In genomic region chr2:168081299-168081932, GRCm38 (mm10) we compare ENCODE assay signal across 8 mouse cellular contexts. TPM values are rescaled to one million over a fixed set of nuclear protein-coding genes. Genes with fewer than 3 reads are reported as not detected.
DNase-seq lines count a peak whose midpoint lies in the region; ATAC-seq and TF ChIP-seq lines count a peak whose summit lies in the region.

No protein-coding gene starts in this region.

- H3K9ac ChIP-seq in lung, embryonic 16.5 days (ENCODE audit: low read length) = peak overlapping the region; percentile 80
- H3K9ac ChIP-seq in forebrain, embryonic 11.5 days (ENCODE audit: low read length) = peak overlapping the region; percentile 70
- H3K9ac ChIP-seq in limb, embryonic 12.5 days (replicated peaks) = peak overlapping the region; percentile 71

- peak overlapping the region; percentile 86 for H3K27ac ChIP-seq in lung, embryonic 16.5 days (ENCODE audit: low read length)
- no peak overlapping the region; the same call in 1 of the 2 replicates for H3K27ac ChIP-seq in bone marrow, adult 2 months (ENCODE audit: control insufficient read depth, insufficient read depth, low read depth, low read length, poor library complexity)
- H3K27ac ChIP-seq in forebrain, embryonic 11.5 days (ENCODE audit: low read depth, low read length) = 0 out of 2 replicates have a peak overlapping the region, but pooled peaks have one; percentile 21
- peak overlapping the region; percentile 41; the same call in 1 of the 2 replicates for H3K27ac ChIP-seq in limb, embryonic 12.5 days

- H3K36me3 ChIP-seq in lung, embryonic 16.5 days (ENCODE audit: control insufficient read depth, insufficient read depth, low read length) = no peaks in the 10 kb centered on the region
- no peaks in the 10 kb centered on the region for H3K36me3 ChIP-seq in forebrain, embryonic 11.5 days (ENCODE audit: control insufficient read depth, insufficient read depth, low read length)
- H3K36me3 ChIP-seq in limb, embryonic 12.5 days = no peaks in the 10 kb centered on the region

- no peak for TF ChIP-seq POLR2A in bone marrow, adult 2 months (IDR thresholded peaks at IDR 0.05; ENCODE audit: borderline replicate concordance, control insufficient read depth, low read depth, low read length)

- peaks cover 29% of the 10 kb centered on the region for H3K27me3 ChIP-seq in lung, embryonic 16.5 days (ENCODE audit: control insufficient read depth, insufficient read depth, low read depth, low read length)
- peaks cover 2% of the 10 kb centered on the region; the same call in 1 of the 2 replicates for H3K27me3 ChIP-seq in forebrain, embryonic 11.5 days (ENCODE audit: control insufficient read depth, insufficient read depth, low read length)
- H3K27me3 ChIP-seq in limb, embryonic 12.5 days = peaks cover 48% of the 10 kb centered on the region

- DNase-seq in lung, postnatal 4 days = no peak
- peak; percentile 82 for DNase-seq in forebrain, embryonic 11.5 days (ENCODE audit: low spot score)
- DNase-seq in retina, embryonic 14.5 days (ENCODE audit: low spot score) = peak; percentile 59
- no peak for DNase-seq in left cerebral cortex, adult 11 months (ENCODE audit: low spot score)

- WGBS in lung, embryonic 16.5 days = 0% methylated on average over 42 of the region's 49 CpGs
- 1% methylated on average over 49 of the region's 49 CpGs for WGBS in bone marrow, adult 2 months
- WGBS in forebrain, embryonic 11.5 days = under 1% methylated on average over 49 of the region's 49 CpGs
- under 1% methylated on average over 49 of the region's 49 CpGs for WGBS in limb, embryonic 12.5 days

- peak overlapping the region; percentile 70 for H3K4me3 ChIP-seq in lung, embryonic 16.5 days (ENCODE audit: low read length)
- H3K4me3 ChIP-seq in bone marrow, adult 2 months (replicated peaks; ENCODE audit: control insufficient read depth, low read depth, low read length) = peak overlapping the region; percentile 40
- peak overlapping the region; percentile 76 for H3K4me3 ChIP-seq in forebrain, embryonic 11.5 days (ENCODE audit: low read depth, low read length)
- peak overlapping the region; percentile 81 for H3K4me3 ChIP-seq in limb, embryonic 12.5 days (replicated peaks)

- TF ChIP-seq CTCF in bone marrow, adult 2 months (IDR thresholded peaks at IDR 0.05; ENCODE audit: control insufficient read depth, insufficient read depth, low read length) = no peak

- ATAC-seq in lung, embryonic 16.5 days (ENCODE audit: low read depth) = no peak; the same call in 1 of the 2 replicates
- peak; percentile 40 for ATAC-seq in forebrain, embryonic 11.5 days (replicated peaks; ENCODE audit: low FRiP score)
- no peak; the same call in 1 of the 2 replicates for ATAC-seq in limb, embryonic 12.5 days (ENCODE audit: insufficient number of reproducible peaks, insufficient read depth, low FRiP score, low TSS enrichment, low read depth)
- no peak for ATAC-seq in frontal cortex, adult (ENCODE audit: low TSS enrichment)

- peaks cover 21% of the 10 kb centered on the region for H3K4me1 ChIP-seq in lung, embryonic 16.5 days (replicated peaks; ENCODE audit: control insufficient read depth, insufficient read depth, low read length)
- no peaks in the 10 kb centered on the region; the same call in 1 of the 2 replicates for H3K4me1 ChIP-seq in bone marrow, adult 2 months (ENCODE audit: control insufficient read depth, insufficient read depth, low read length)
- peaks cover 4% of the 10 kb centered on the region; the same call in 1 of the 2 replicates for H3K4me1 ChIP-seq in forebrain, embryonic 11.5 days (replicated peaks; ENCODE audit: control insufficient read depth, insufficient read depth, low read length)
- H3K4me1 ChIP-seq in limb, embryonic 12.5 days (replicated peaks) = peaks cover 22% of the 10 kb centered on the region

- peak overlapping the region; percentile 95 for H3K4me2 ChIP-seq in lung, embryonic 16.5 days (ENCODE audit: low read depth, low read length)
- H3K4me2 ChIP-seq in forebrain, embryonic 11.5 days (ENCODE audit: low read depth, low read length, severe bottlenecking) = peak overlapping the region; percentile 84
- H3K4me2 ChIP-seq in limb, embryonic 12.5 days = peak overlapping the region; percentile 99

- no peaks in the 10 kb centered on the region for H3K9me3 ChIP-seq in lung, embryonic 16.5 days (ENCODE audit: control insufficient read depth, low read length)
- no peaks in the 10 kb centered on the region for H3K9me3 ChIP-seq in forebrain, embryonic 11.5 days (ENCODE audit: control insufficient read depth, low read length)
- no peaks in the 10 kb centered on the region for H3K9me3 ChIP-seq in limb, embryonic 12.5 days

RNA-seq across cellular contexts. Expression of gene Pard6b, which starts 0.6 kb away (rescaled TPM):
- polyA plus RNA-seq in lung, embryonic 16.5 days (2015; fragmentation: Nextera tagmentation; extraction: Ambion mirVana) = 11.4 and 12.6 TPM in 2 replicates
- polyA plus RNA-seq in bone marrow, adult 2 months (2011; ENCODE audit: insufficient read depth, insufficient read length, low replicate concordance, missing spikeins) = 0.29 TPM in 1 of 2 replicates, not detected in the other
- 12.4 and 13.7 TPM in 2 replicates for polyA plus RNA-seq in forebrain, embryonic 11.5 days (2014; fragmentation: Nextera tagmentation; extraction: Ambion mirVana)
- polyA plus RNA-seq in limb, embryonic 12.5 days (2016; fragmentation: Nextera tagmentation; extraction: Ambion mirVana) = 5.4 and 6.4 TPM in 2 replicates

Comparison
In these comparisons a context has a peak if more than half of its experiments do, and no peak if none do; other contexts are left out.
1. DNase-seq: peak in forebrain, embryonic 11.5 days (single experiment) and retina, embryonic 14.5 days (single experiment); none in lung, postnatal 4 days (0 of 2) and left cerebral cortex, adult 11 months (single experiment).
2. Peak in every context shown above with its lines, with median percentiles within 50 percentile points of each other: H3K4me2 ChIP-seq, H3K4me3 ChIP-seq and H3K9ac ChIP-seq.